Mouse (Mus musculus) cerebellum, adult 2 months (tissue): ENCODE measurements at regions not wholly inside any gene's neighbourhood (a gene's known extent, or its start where the extent isn't known, plus 50 kb on each side); places are given as distances from the start of the nearest gene placed in this dataset.

ENCODE experiments used
- CTCF ChIP-seq: fragments of 200-500 bp; IDR thresholded peaks from 2 replicates; pipeline ENCODE4 v1.5.1; 2011; ENCODE audit warnings: low read depth, mild to moderate bottlenecking, control low read depth, low read length, moderate library complexity, borderline replicate concordance; ENCODE audit not compliant: insufficient read depth
- POLR2A ChIP-seq: fragments of 200-500 bp; IDR thresholded peaks from 2 replicates; pipeline ENCODE4 v1.6.1; 2011; ENCODE audit warnings: low read length, control low read depth, borderline replicate concordance; ENCODE audit not compliant: insufficient read depth

DNA sequence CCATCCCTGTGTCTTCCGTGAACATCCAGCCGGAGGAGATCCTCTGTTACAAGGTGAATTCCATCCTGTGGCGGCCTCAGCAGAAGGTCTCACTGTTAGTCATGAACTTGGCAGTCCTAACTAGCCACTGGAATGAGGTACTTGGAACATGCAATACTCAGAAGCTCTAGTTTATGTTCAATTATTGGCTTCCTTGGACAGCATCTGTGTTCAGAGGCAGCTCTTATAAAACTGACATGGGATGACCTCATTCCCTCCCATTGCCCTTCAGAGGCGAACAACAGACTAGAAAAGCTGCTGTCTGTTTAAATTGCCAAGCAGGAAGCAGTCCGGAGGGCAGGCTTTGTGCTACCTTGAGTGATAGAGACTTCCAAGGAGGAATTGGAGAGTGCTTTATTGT is 62.5 kb upstream of the Phlpp1 start:
- TF ChIP-seq CTCF (no peak), POLR2A (no peak)
